Comparison of ENCODE assay signal across 29 mouse cellular contexts in genomic region chr14:54938431-54939219, GRCm38 (mm10). TPM values are rescaled to one million over a fixed set of nuclear protein-coding genes. Genes with fewer than 3 reads are reported as not detected.
DNase-seq lines count a peak whose midpoint lies in the region; ATAC-seq lines count a peak whose summit lies in the region.
"Had no signal": no experiment of that assay in that cellular context is flagged by ENCODE, and none has a peak within 500 bp of the region (broad histone marks: within the 10 kb centered on the region; RNA-seq: fewer than 3 reads in every experiment).

No protein-coding gene starts in this region.

- no peak overlapping the region for H3K9ac ChIP-seq in midbrain, embryonic 11.5 days (ENCODE audit: low read length)
- no peak overlapping the region for H3K9ac ChIP-seq in kidney, embryonic 14.5 days (ENCODE audit: low read depth, low read length)
- H3K9ac ChIP-seq: embryonic facial prominence, embryonic 13.5 days; hindbrain, embryonic 12.5 days; intestine, embryonic 15.5 days; liver, embryonic 15.5 days; lung, embryonic 14.5 days had no signal

- H3K27ac ChIP-seq in midbrain, embryonic 11.5 days (ENCODE audit: low read depth, low read length): no peak overlapping the region
- no peak overlapping the region for H3K27ac ChIP-seq in midbrain, embryonic 10.5 days (replicated peaks)
- no peak overlapping the region for H3K27ac ChIP-seq in kidney, embryonic 14.5 days (ENCODE audit: low read depth, low read length)
- H3K27ac ChIP-seq: embryonic facial prominence, embryonic 13.5 days; hindbrain, embryonic 12.5 days; hindbrain, postnatal 0 days; intestine, embryonic 15.5 days; liver, embryonic 15.5 days had no signal

- no peaks in the 10 kb centered on the region; the same call in 1 of the 2 replicates for H3K4me1 ChIP-seq in midbrain, embryonic 11.5 days (ENCODE audit: control insufficient read depth, insufficient read depth, low read length)
- peaks cover 11% of the 10 kb centered on the region for H3K4me1 ChIP-seq in midbrain, embryonic 10.5 days
- peaks cover 17% of the 10 kb centered on the region for H3K4me1 ChIP-seq in kidney, embryonic 14.5 days (ENCODE audit: control insufficient read depth, insufficient read depth, low read length)
- H3K4me1 ChIP-seq: liver, embryonic 15.5 days had no signal

- no peaks in the 10 kb centered on the region for H3K36me3 ChIP-seq in midbrain, embryonic 11.5 days (ENCODE audit: control insufficient read depth, insufficient read depth, low read length)
- no peaks in the 10 kb centered on the region for H3K36me3 ChIP-seq in midbrain, embryonic 10.5 days
- H3K36me3 ChIP-seq in kidney, embryonic 14.5 days (ENCODE audit: control insufficient read depth, insufficient read depth, low read length): no peaks in the 10 kb centered on the region
- H3K36me3 ChIP-seq: embryonic facial prominence, embryonic 13.5 days; hindbrain, embryonic 12.5 days; intestine, embryonic 15.5 days; liver, embryonic 15.5 days had no signal

- DNase-seq in heart, adult 11 months: peak; percentile 92
- no peak for DNase-seq in heart, adult 8-10 months (ENCODE audit: low spot score)
- peak; percentile 19 for DNase-seq in midbrain, embryonic 11.5 days (ENCODE audit: low spot score, missing footprints)
- DNase-seq in midbrain, embryonic 10.5 days (ENCODE audit: low spot score): no peak
- peak; percentile 78 to 79 for DNase-seq in heart, postnatal 10 days
- no peak for DNase-seq in lung, postnatal 14 days

- intact Hi-C loops in heart, postnatal 10 days (cut with DNase I): loop anchor here (1.0 to 2.0 kb wide), 3 partner anchors 38 to 90 kb away; partner anchors contain the start of gene Ngdn

- no peaks in the 10 kb centered on the region for H3K9me3 ChIP-seq in midbrain, embryonic 11.5 days (ENCODE audit: control insufficient read depth, low read length)
- no peaks in the 10 kb centered on the region for H3K9me3 ChIP-seq in midbrain, embryonic 10.5 days (replicated peaks)
- H3K9me3 ChIP-seq in kidney, embryonic 14.5 days (ENCODE audit: control insufficient read depth, low read length): no peaks in the 10 kb centered on the region
- H3K9me3 ChIP-seq: embryonic facial prominence, embryonic 13.5 days; hindbrain, embryonic 12.5 days; intestine, embryonic 15.5 days; liver, embryonic 15.5 days; megakaryocyte, embryonic 14.5 days had no signal

- no peak overlapping the region for H3K4me2 ChIP-seq in midbrain, embryonic 11.5 days
- H3K4me2 ChIP-seq in kidney, embryonic 14.5 days (replicated peaks; ENCODE audit: low read depth, low read length): no peak overlapping the region
- H3K4me2 ChIP-seq: embryonic facial prominence, embryonic 13.5 days; hindbrain, embryonic 12.5 days; intestine, embryonic 15.5 days; liver, embryonic 15.5 days; lung, embryonic 14.5 days had no signal

- WGBS in midbrain, embryonic 11.5 days: 80% methylated on average over 15 of the region's 15 CpGs
- WGBS in midbrain, embryonic 10.5 days: 82% methylated on average over 15 of the region's 15 CpGs
- WGBS in kidney, embryonic 14.5 days: 83% methylated on average over 15 of the region's 15 CpGs

- no peaks in the 10 kb centered on the region for H3K27me3 ChIP-seq in midbrain, embryonic 11.5 days (ENCODE audit: control insufficient read depth, insufficient read depth, low read length)
- no peaks in the 10 kb centered on the region for H3K27me3 ChIP-seq in midbrain, embryonic 10.5 days (ENCODE audit: low read depth, poor library complexity, severe bottlenecking)
- H3K27me3 ChIP-seq in kidney, embryonic 14.5 days (ENCODE audit: control insufficient read depth, insufficient read depth, low read length): no peaks in the 10 kb centered on the region
- H3K27me3 ChIP-seq: embryonic facial prominence, embryonic 13.5 days; hindbrain, embryonic 12.5 days; intestine, embryonic 15.5 days had no signal

- ATAC-seq in midbrain, embryonic 11.5 days (ENCODE audit: low FRiP score): no peak
- no peak for ATAC-seq in kidney, embryonic 14.5 days (ENCODE audit: low FRiP score, low TSS enrichment)
- ATAC-seq: forebrain, embryonic 16.5 days; hindbrain, postnatal 0 days had no signal

- H3K4me3 ChIP-seq in midbrain, embryonic 11.5 days (ENCODE audit: low read depth, low read length): no peak overlapping the region
- no peak overlapping the region for H3K4me3 ChIP-seq in midbrain, embryonic 10.5 days
- no peak overlapping the region for H3K4me3 ChIP-seq in kidney, embryonic 14.5 days (ENCODE audit: low read length)
- H3K4me3 ChIP-seq: embryonic facial prominence, embryonic 13.5 days; hindbrain, embryonic 12.5 days; intestine, embryonic 15.5 days; liver, embryonic 15.5 days; megakaryocyte, embryonic 14.5 days had no signal

RNA-seq across cellular contexts. Expression of gene Cmtm5, which starts 2.6 kb away (rescaled TPM):
- 1 to 10 TPM in 1 of 4 experiments, under 1 TPM in 1, not detected in 2; 0.41 to 1.2 TPM for total RNA-seq in heart, adult 8-10 months (2022)
- polyA plus RNA-seq in midbrain, embryonic 11.5 days (2014; fragmentation: Nextera tagmentation; extraction: Ambion mirVana): 0.19 and 0.71 TPM in 2 replicates
- polyA plus RNA-seq in midbrain, embryonic 10.5 days (2016; fragmentation: Nextera tagmentation; extraction: Ambion mirVana): 0.17 and 0.31 TPM in 2 replicates
- under 1 TPM in 1 of 2 experiments, not detected in 1; 0.91 TPM for total RNA-seq in heart, postnatal 10 days (2021)
- 0.89 and 3.3 TPM in 2 replicates for polyA plus RNA-seq in kidney, embryonic 14.5 days (2014; fragmentation: Nextera tagmentation; extraction: Ambion mirVana)
- total RNA-seq: common myeloid progenitor, adult 5-6 weeks; monocyte, adult 5-6 weeks had no signal
- polyA plus RNA-seq: testis, adult 2 months had no signal

RNA-seq across cellular contexts. Expression of gene Il25, which starts 6.1 kb away (rescaled TPM):
- not detected for total RNA-seq in heart, adult 8-10 months (2022)
- polyA plus RNA-seq in midbrain, embryonic 11.5 days (2014; fragmentation: Nextera tagmentation; extraction: Ambion mirVana): not detected in 2 replicates
- polyA plus RNA-seq in midbrain, embryonic 10.5 days (2016; fragmentation: Nextera tagmentation; extraction: Ambion mirVana): not detected in 2 replicates
- total RNA-seq in heart, postnatal 10 days (2021): not detected
- polyA plus RNA-seq in kidney, embryonic 14.5 days (2014; fragmentation: Nextera tagmentation; extraction: Ambion mirVana): 0.24 TPM in 1 of 2 replicates, not detected in the other
- total RNA-seq: adrenal gland, postnatal 25 days; common myeloid progenitor, adult 5-6 weeks; gastrocnemius, postnatal 10 days; hindbrain, postnatal 0 days; layer of hippocampus, postnatal 10 days; left cerebral cortex, postnatal 14 days; monocyte, adult 5-6 weeks had no signal
- polyA plus RNA-seq: embryonic facial prominence, embryonic 13.5 days; forebrain, embryonic 11.5 days; heart, embryonic 14.5 days; hindbrain, embryonic 12.5 days; intestine, embryonic 15.5 days; kidney, adult 2 months; limb, embryonic 11.5 days; liver, embryonic 15.5 days; lung, embryonic 14.5 days; midbrain, embryonic 14.5 days; stomach, embryonic 14.5 days; testis, adult 2 months; thymus, postnatal 0 days had no signal

RNA-seq across cellular contexts. Expression of gene Efs, which starts 12.7 kb away (rescaled TPM):
- total RNA-seq in heart, adult 8-10 months (2022): 1 to 10 TPM; 1.6 to 2.6 (median 2.2) TPM
- 24.4 and 27.6 TPM in 2 replicates for polyA plus RNA-seq in midbrain, embryonic 11.5 days (2014; fragmentation: Nextera tagmentation; extraction: Ambion mirVana)
- polyA plus RNA-seq in midbrain, embryonic 10.5 days (2016; fragmentation: Nextera tagmentation; extraction: Ambion mirVana): 42.5 and 42.8 TPM in 2 replicates
- 1 to 10 TPM; 7.4 TPM for total RNA-seq in heart, postnatal 10 days (2021)
- 26.2 and 33.8 TPM in 2 replicates for polyA plus RNA-seq in kidney, embryonic 14.5 days (2014; fragmentation: Nextera tagmentation; extraction: Ambion mirVana)
- total RNA-seq: common myeloid progenitor, adult 5-6 weeks; monocyte, adult 5-6 weeks had no signal

RNA-seq across cellular contexts. Expression of gene Slc22a17, which starts 25.7 kb away (rescaled TPM):
- total RNA-seq in heart, adult 8-10 months (2022): 1 to 10 TPM; 1.7 to 3.6 (median 2.6) TPM
- 35.4 and 36.0 TPM in 2 replicates for polyA plus RNA-seq in midbrain, embryonic 11.5 days (2014; fragmentation: Nextera tagmentation; extraction: Ambion mirVana)
- 42.0 and 52.0 TPM in 2 replicates for polyA plus RNA-seq in midbrain, embryonic 10.5 days (2016; fragmentation: Nextera tagmentation; extraction: Ambion mirVana)
- total RNA-seq in heart, postnatal 10 days (2021): 10 to 100 TPM in 1 of 2 experiments, 1 to 10 TPM in 1; 9.6 to 10.8 TPM
- 41.0 and 58.9 TPM in 2 replicates for polyA plus RNA-seq in kidney, embryonic 14.5 days (2014; fragmentation: Nextera tagmentation; extraction: Ambion mirVana)

RNA-seq across cellular contexts. Expression of gene Myh6, which starts 28.1 kb away (rescaled TPM):
- over 10,000 TPM; 18,156 to 23,973 (median 22,335) TPM for total RNA-seq in heart, adult 8-10 months (2022)
- polyA plus RNA-seq in midbrain, embryonic 11.5 days (2014; fragmentation: Nextera tagmentation; extraction: Ambion mirVana): 0.51 TPM in 1 of 2 replicates, not detected in the other
- polyA plus RNA-seq in midbrain, embryonic 10.5 days (2016; fragmentation: Nextera tagmentation; extraction: Ambion mirVana): 0.40 and 0.68 TPM in 2 replicates
- total RNA-seq in heart, postnatal 10 days (2021): over 10,000 TPM; 20,580 to 20,870 TPM
- polyA plus RNA-seq in kidney, embryonic 14.5 days (2014; fragmentation: Nextera tagmentation; extraction: Ambion mirVana): 0.30 and 0.54 TPM in 2 replicates
- total RNA-seq: adrenal gland, postnatal 25 days; common myeloid progenitor, adult 5-6 weeks; monocyte, adult 5-6 weeks had no signal
- polyA plus RNA-seq: forebrain, embryonic 11.5 days had no signal

Comparison
In these comparisons a context has a peak if more than half of its experiments do, and no peak if none do; other contexts are left out.
1. DNase-seq: peak in heart, adult 11 months (single experiment), midbrain, embryonic 11.5 days (single experiment) and heart, postnatal 10 days (2 of 2); none in heart, adult 8-10 months (single experiment), midbrain, embryonic 10.5 days (single experiment) and lung, postnatal 14 days (single experiment).